Mouse (Mus musculus): ENCODE measurements at regions not wholly inside any gene's neighbourhood (a gene's known extent, or its start where the extent isn't known, plus 50 kb on each side); places are given as distances from the start of the nearest gene placed in this dataset.
A peak's percentile ranks its signal among the peaks of the same experiment; 100 is the strongest.

GRCm38 (mm10) chr8:90069411-90069993, 278.6 kb downstream of the Tox3 start:
- no peak for ATAC-seq (replicated peaks; ENCODE audit: extremely low read depth, insufficient read depth, low FRiP score)
- Histone ChIP-seq H3K27ac (ENCODE audit: low read length) (no peak overlapping the region), H3K9ac (ENCODE audit: low read length) (peak overlapping the region; percentile 2; the same call in 1 of the 2 replicates), H3K4me1 (ENCODE audit: control insufficient read depth, insufficient read depth, low read length) (no peaks in the 10 kb centered on the region), H3K4me3 (ENCODE audit: low read length) (peak overlapping the region; percentile 39), H3K4me2 (ENCODE audit: low read depth, low read length) (peak overlapping the region; percentile 55), H3K9me3 (replicated peaks; ENCODE audit: control insufficient read depth, low read length) (no peaks in the 10 kb centered on the region), H3K36me3 (ENCODE audit: control insufficient read depth, insufficient read depth) (no peaks in the 10 kb centered on the region), H3K27me3 (ENCODE audit: control insufficient read depth, insufficient read depth, low read length) (no peaks in the 10 kb centered on the region)
- 11% methylated on average over 10 of the region's 10 CpGs for WGBS

DNA sequence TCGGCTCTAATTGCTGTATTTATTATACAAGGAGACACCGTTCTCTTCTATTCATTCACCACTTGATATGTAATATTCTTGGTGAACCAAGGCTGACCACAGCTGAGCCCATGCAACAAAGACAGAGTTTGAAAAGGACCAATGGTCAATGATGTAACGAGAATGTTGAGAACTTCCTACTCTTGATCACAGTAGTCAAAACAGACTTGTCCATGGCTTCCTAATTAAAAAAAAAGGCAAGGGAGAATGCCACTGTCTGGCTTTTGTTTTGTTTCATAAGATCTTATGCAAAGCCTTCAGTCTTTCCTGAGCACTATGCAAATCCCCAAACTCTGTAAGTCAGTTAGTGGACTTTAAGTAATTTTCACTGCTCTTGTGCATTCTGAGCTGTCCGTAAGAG, 279.7 kb downstream of the Tox3 start:
- no peak for ATAC-seq (replicated peaks; ENCODE audit: extremely low read depth, insufficient read depth, low FRiP score)
- H3K4me2 ChIP-seq (ENCODE audit: low read depth, low read length): no peak overlapping the region
- H3K9me3 ChIP-seq (replicated peaks; ENCODE audit: control insufficient read depth, low read length): no peaks in the 10 kb centered on the region
- no peak overlapping the region for H3K4me3 ChIP-seq (ENCODE audit: low read length)
- no peak overlapping the region for H3K9ac ChIP-seq (ENCODE audit: low read length)
- no peaks in the 10 kb centered on the region for H3K27me3 ChIP-seq (ENCODE audit: control insufficient read depth, insufficient read depth, low read length)
- no peaks in the 10 kb centered on the region for H3K4me1 ChIP-seq (ENCODE audit: control insufficient read depth, insufficient read depth, low read length)
- H3K36me3 ChIP-seq (ENCODE audit: control insufficient read depth, insufficient read depth): no peaks in the 10 kb centered on the region
- 86% methylated on average over 4 of the region's 4 CpGs for WGBS
- no peak overlapping the region for H3K27ac ChIP-seq (ENCODE audit: low read length)

- Histone ChIP-seq H3K27ac (ENCODE audit: low read length) (no peak overlapping the region), H3K27me3 (ENCODE audit: control insufficient read depth, insufficient read depth, low read length) (no peaks in the 10 kb centered on the region), H3K4me1 (ENCODE audit: control insufficient read depth, insufficient read depth, low read length) (peaks cover 5% of the 10 kb centered on the region), H3K9me3 (replicated peaks; ENCODE audit: control insufficient read depth, low read length) (no peaks in the 10 kb centered on the region), H3K4me3 (ENCODE audit: low read length) (no peak overlapping the region), H3K4me2 (ENCODE audit: low read depth, low read length) (no peak overlapping the region), H3K36me3 (ENCODE audit: control insufficient read depth, insufficient read depth) (no peaks in the 10 kb centered on the region), H3K9ac (ENCODE audit: low read length) (no peak overlapping the region)
- 68% methylated on average over 6 of the region's 6 CpGs for WGBS
- ATAC-seq (replicated peaks; ENCODE audit: extremely low read depth, insufficient read depth, low FRiP score): no peak
Observed at GRCm38 (mm10) chr8:90064381-90064780, 283.8 kb downstream of the Tox3 start.

GRCm38 (mm10) chr8:90063291-90063690, 284.9 kb downstream of the Tox3 start:
- Histone ChIP-seq H3K9me3 (replicated peaks; ENCODE audit: control insufficient read depth, low read length) (no peaks in the 10 kb centered on the region), H3K27ac (ENCODE audit: low read length) (no peak overlapping the region), H3K4me1 (ENCODE audit: control insufficient read depth, insufficient read depth, low read length) (peaks cover 5% of the 10 kb centered on the region), H3K4me2 (ENCODE audit: low read depth, low read length) (no peak overlapping the region), H3K9ac (ENCODE audit: low read length) (no peak overlapping the region), H3K4me3 (ENCODE audit: low read length) (no peak overlapping the region), H3K27me3 (ENCODE audit: control insufficient read depth, insufficient read depth, low read length) (no peaks in the 10 kb centered on the region), H3K36me3 (ENCODE audit: control insufficient read depth, insufficient read depth) (no peaks in the 10 kb centered on the region)
- WGBS: 89% methylated on average over 1 of the region's 1 CpGs
- no peak for ATAC-seq (replicated peaks; ENCODE audit: extremely low read depth, insufficient read depth, low FRiP score)

- no peaks in the 10 kb centered on the region for H3K27me3 ChIP-seq (ENCODE audit: control insufficient read depth, insufficient read depth, low read length)
- WGBS: 77% methylated on average over 9 of the region's 9 CpGs
- H3K4me1 ChIP-seq (ENCODE audit: control insufficient read depth, insufficient read depth, low read length): peaks cover 5% of the 10 kb centered on the region
- no peak for ATAC-seq (replicated peaks; ENCODE audit: extremely low read depth, insufficient read depth, low FRiP score)
- no peak overlapping the region for H3K9ac ChIP-seq (ENCODE audit: low read length)
- H3K9me3 ChIP-seq (replicated peaks; ENCODE audit: control insufficient read depth, low read length): no peaks in the 10 kb centered on the region
- no peak overlapping the region for H3K27ac ChIP-seq (ENCODE audit: low read length)
- H3K36me3 ChIP-seq (ENCODE audit: control insufficient read depth, insufficient read depth): no peaks in the 10 kb centered on the region
- H3K4me2 ChIP-seq (ENCODE audit: low read depth, low read length): no peak overlapping the region
- no peak overlapping the region for H3K4me3 ChIP-seq (ENCODE audit: low read length)
Observed at GRCm38 (mm10) chr8:90058631-90059166, 289.4 kb downstream of the Tox3 start.

- 81% methylated on average over 1 of the region's 1 CpGs for WGBS
- no peak for ATAC-seq (replicated peaks; ENCODE audit: extremely low read depth, insufficient read depth, low FRiP score)
- Histone ChIP-seq H3K27me3 (ENCODE audit: control insufficient read depth, insufficient read depth, low read length) (no peaks in the 10 kb centered on the region), H3K27ac (ENCODE audit: low read length) (no peak overlapping the region), H3K4me3 (ENCODE audit: low read length) (no peak overlapping the region), H3K9ac (ENCODE audit: low read length) (no peak overlapping the region), H3K36me3 (ENCODE audit: control insufficient read depth, insufficient read depth) (no peaks in the 10 kb centered on the region), H3K4me1 (ENCODE audit: control insufficient read depth, insufficient read depth, low read length) (no peaks in the 10 kb centered on the region), H3K4me2 (ENCODE audit: low read depth, low read length) (no peak overlapping the region), H3K9me3 (replicated peaks; ENCODE audit: control insufficient read depth, low read length) (no peaks in the 10 kb centered on the region)
Observed at GRCm38 (mm10) chr8:90056331-90056730, 291.8 kb downstream of the Tox3 start.

DNA sequence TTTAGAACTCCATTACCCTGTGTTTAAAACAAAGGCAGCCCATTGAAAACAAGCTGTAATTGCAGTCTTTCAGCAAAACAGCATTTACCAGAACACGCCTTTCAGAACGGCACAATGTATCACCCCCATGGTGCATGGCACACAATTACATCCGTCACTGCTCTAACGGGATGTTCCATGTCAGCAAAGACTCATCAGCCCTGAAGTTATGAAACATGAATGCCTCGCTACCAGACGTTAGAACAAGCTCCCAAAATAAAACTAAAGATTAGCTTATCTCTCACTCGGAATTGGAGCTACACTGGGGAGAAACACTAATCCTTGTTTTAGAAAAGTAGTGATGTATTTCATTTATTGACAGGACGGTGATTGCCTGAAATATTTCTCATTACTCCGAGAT, 301.4 kb downstream of the Tox3 start:
- Histone ChIP-seq H3K27ac (ENCODE audit: low read length) (no peak overlapping the region), H3K4me3 (ENCODE audit: low read length) (no peak overlapping the region), H3K4me2 (ENCODE audit: low read depth, low read length) (peak overlapping the region; percentile 17; the same call in 1 of the 2 replicates), H3K36me3 (ENCODE audit: control insufficient read depth, insufficient read depth) (no peaks in the 10 kb centered on the region), H3K27me3 (ENCODE audit: control insufficient read depth, insufficient read depth, low read length) (no peaks in the 10 kb centered on the region), H3K9me3 (replicated peaks; ENCODE audit: control insufficient read depth, low read length) (no peaks in the 10 kb centered on the region), H3K4me1 (ENCODE audit: control insufficient read depth, insufficient read depth, low read length) (peaks cover 4% of the 10 kb centered on the region; the same call in 1 of the 2 replicates), H3K9ac (ENCODE audit: low read length) (no peak overlapping the region)
- 35% methylated on average over 9 of the region's 9 CpGs for WGBS
- peak; percentile 49; the same call in 1 of the 2 replicates for ATAC-seq (replicated peaks; ENCODE audit: extremely low read depth, insufficient read depth, low FRiP score)

DNA sequence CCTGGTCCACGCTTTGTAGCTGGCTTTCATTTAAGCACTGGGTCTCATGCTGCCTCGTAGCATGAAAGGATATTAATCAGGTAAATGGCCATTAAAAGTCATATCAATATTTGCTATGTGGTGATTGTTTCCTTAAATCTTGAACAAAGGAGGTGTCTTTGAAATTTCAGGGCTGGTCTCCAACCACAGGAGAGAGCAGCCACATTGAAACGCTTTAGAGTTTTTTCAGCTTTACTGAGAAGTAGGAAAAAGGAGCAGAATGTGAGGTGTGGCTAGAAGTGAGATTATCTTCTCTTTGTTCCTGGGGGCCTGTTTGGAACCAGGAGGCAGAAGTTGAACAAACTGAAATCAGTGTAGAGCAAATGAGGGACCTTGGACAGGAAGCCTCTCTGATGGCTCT, 311.7 kb downstream of the Tox3 start:
- Histone ChIP-seq H3K4me3 (ENCODE audit: low read length) (no peak overlapping the region), H3K9ac (ENCODE audit: low read length) (no peak overlapping the region), H3K36me3 (ENCODE audit: control insufficient read depth, insufficient read depth) (no peaks in the 10 kb centered on the region), H3K9me3 (replicated peaks; ENCODE audit: control insufficient read depth, low read length) (peaks cover 7% of the 10 kb centered on the region), H3K27me3 (ENCODE audit: control insufficient read depth, insufficient read depth, low read length) (no peaks in the 10 kb centered on the region), H3K4me1 (ENCODE audit: control insufficient read depth, insufficient read depth, low read length) (no peaks in the 10 kb centered on the region), H3K4me2 (ENCODE audit: low read depth, low read length) (no peak overlapping the region), H3K27ac (ENCODE audit: low read length) (no peak overlapping the region)
- WGBS: 77% methylated on average over 3 of the region's 3 CpGs
- ATAC-seq (replicated peaks; ENCODE audit: extremely low read depth, insufficient read depth, low FRiP score): no peak

DNA sequence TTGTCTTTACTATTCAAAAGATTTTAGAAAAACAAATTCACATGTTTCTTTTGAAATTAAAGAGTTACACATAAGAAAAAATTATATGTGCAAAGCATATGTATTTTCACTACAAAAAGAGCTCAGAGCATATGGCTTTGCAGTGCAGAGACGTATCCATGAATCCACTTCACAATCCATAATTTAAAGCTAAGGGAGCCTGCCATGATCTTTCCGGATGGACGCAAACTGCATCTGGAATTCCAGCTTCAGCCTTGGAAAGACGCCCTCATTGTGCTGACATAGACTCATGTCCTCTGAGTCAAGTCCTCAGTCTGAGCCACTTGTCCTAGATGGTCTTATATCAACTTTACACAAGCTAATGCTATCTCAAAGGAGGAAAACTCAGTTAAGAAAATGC, 315.6 kb downstream of the Tox3 start:
- H3K9ac ChIP-seq (ENCODE audit: low read length): no peak overlapping the region
- no peak for ATAC-seq (replicated peaks; ENCODE audit: extremely low read depth, insufficient read depth, low FRiP score)
- WGBS: 92% methylated on average over 4 of the region's 4 CpGs
- no peaks in the 10 kb centered on the region for H3K4me1 ChIP-seq (ENCODE audit: control insufficient read depth, insufficient read depth, low read length)
- no peaks in the 10 kb centered on the region for H3K36me3 ChIP-seq (ENCODE audit: control insufficient read depth, insufficient read depth)
- H3K27ac ChIP-seq (ENCODE audit: low read length): no peak overlapping the region
- H3K9me3 ChIP-seq (replicated peaks; ENCODE audit: control insufficient read depth, low read length): peaks cover under 1% of the 10 kb centered on the region; the same call in 1 of the 2 replicates
- H3K27me3 ChIP-seq (ENCODE audit: control insufficient read depth, insufficient read depth, low read length): no peaks in the 10 kb centered on the region
- H3K4me2 ChIP-seq (ENCODE audit: low read depth, low read length): no peak overlapping the region
- H3K4me3 ChIP-seq (ENCODE audit: low read length): no peak overlapping the region
